Mouse (Mus musculus): Measurements from ENCODE around the gene Tlnrd1. TPM values are rescaled to one million over a fixed set of nuclear protein-coding genes. Genes with fewer than 3 reads are reported as not detected.
A peak's percentile ranks its signal among the peaks of the same experiment; 100 is the strongest.

Gene Tlnrd1
- polyA plus RNA-seq, 1 experiment = 24.1 TPM

- no peak for DNase-seq
- H3K4me3 ChIP-seq (ENCODE audit: control insufficient read depth, insufficient read depth, low read length) = no peak overlapping the region
- H3K4me1 ChIP-seq (replicated peaks; ENCODE audit: control insufficient read depth, insufficient read depth, low read length) = peaks cover 15% of the 10 kb centered on the region
- TF ChIP-seq POLR2A (IDR thresholded peaks at IDR 0.05; ENCODE audit: control insufficient read depth, extremely low read depth, insufficient read depth, low read length, poor library complexity) (no peak), CTCF (IDR thresholded peaks at IDR 0.05; ENCODE audit: borderline replicate concordance, control insufficient read depth, extremely low read depth, insufficient read depth, low read length, poor library complexity) (no peak)
- H3K27ac ChIP-seq (ENCODE audit: control insufficient read depth, insufficient read depth, low read length) = no peak overlapping the region
- H3K27me3 ChIP-seq (ENCODE audit: control insufficient read depth, insufficient read depth, low read length) = no peaks in the 10 kb centered on the region
- 97% methylated on average over 6 of the region's 6 CpGs for WGBS
- no peaks in the 10 kb centered on the region for H3K36me3 ChIP-seq (ENCODE audit: control insufficient read depth, insufficient read depth, low read length)
These were observed 2.4 kb upstream of the Tlnrd1 start for GRCm38 (mm10) chr7:83886366-83887129.

GRCm38 (mm10) chr7:83885835-83886234, 1.7 kb upstream of the Tlnrd1 start:
- Histone ChIP-seq H3K4me1 (replicated peaks; ENCODE audit: control insufficient read depth, insufficient read depth, low read length) (peaks cover 15% of the 10 kb centered on the region), H3K27me3 (ENCODE audit: control insufficient read depth, insufficient read depth, low read length) (no peaks in the 10 kb centered on the region), H3K4me3 (ENCODE audit: control insufficient read depth, insufficient read depth, low read length) (no peak overlapping the region), H3K36me3 (ENCODE audit: control insufficient read depth, insufficient read depth, low read length) (no peaks in the 10 kb centered on the region), H3K27ac (ENCODE audit: control insufficient read depth, insufficient read depth, low read length) (no peak overlapping the region)
- TF ChIP-seq CTCF (IDR thresholded peaks at IDR 0.05; ENCODE audit: borderline replicate concordance, control insufficient read depth, extremely low read depth, insufficient read depth, low read length, poor library complexity) (no peak), POLR2A (IDR thresholded peaks at IDR 0.05; ENCODE audit: control insufficient read depth, extremely low read depth, insufficient read depth, low read length, poor library complexity) (no peak)
- WGBS = 98% methylated on average over 4 of the region's 4 CpGs
- DNase-seq = no peak

GRCm38 (mm10) chr7:83884921-83885532, 922 bp upstream of the Tlnrd1 start:
- TF ChIP-seq CTCF (IDR thresholded peaks at IDR 0.05; ENCODE audit: borderline replicate concordance, control insufficient read depth, extremely low read depth, insufficient read depth, low read length, poor library complexity) (no peak), POLR2A (IDR thresholded peaks at IDR 0.05; ENCODE audit: control insufficient read depth, extremely low read depth, insufficient read depth, low read length, poor library complexity) (no peak)
- no peaks in the 10 kb centered on the region for H3K27me3 ChIP-seq (ENCODE audit: control insufficient read depth, insufficient read depth, low read length)
- DNase-seq = no peak
- peak overlapping the region; percentile 39; the same call in 1 of the 2 replicates for H3K27ac ChIP-seq (ENCODE audit: control insufficient read depth, insufficient read depth, low read length)
- peaks cover 15% of the 10 kb centered on the region for H3K4me1 ChIP-seq (replicated peaks; ENCODE audit: control insufficient read depth, insufficient read depth, low read length)
- H3K4me3 ChIP-seq (ENCODE audit: control insufficient read depth, insufficient read depth, low read length) = peak overlapping the region; percentile 72
- 75% methylated on average over 6 of the region's 6 CpGs for WGBS
- H3K36me3 ChIP-seq (ENCODE audit: control insufficient read depth, insufficient read depth, low read length) = no peaks in the 10 kb centered on the region

- H3K27ac ChIP-seq (ENCODE audit: control insufficient read depth, insufficient read depth, low read length) = no peak overlapping the region
- H3K36me3 ChIP-seq (ENCODE audit: control insufficient read depth, insufficient read depth, low read length) = no peaks in the 10 kb centered on the region
- H3K27me3 ChIP-seq (ENCODE audit: control insufficient read depth, insufficient read depth, low read length) = no peaks in the 10 kb centered on the region
- WGBS = under 1% methylated on average over 91 of the region's 91 CpGs
- peak; percentile 41 for DNase-seq
- peak overlapping the region; percentile 72 for H3K4me3 ChIP-seq (ENCODE audit: control insufficient read depth, insufficient read depth, low read length)
- peaks cover 17% of the 10 kb centered on the region for H3K4me1 ChIP-seq (replicated peaks; ENCODE audit: control insufficient read depth, insufficient read depth, low read length)
- TF ChIP-seq CTCF (IDR thresholded peaks at IDR 0.05; ENCODE audit: borderline replicate concordance, control insufficient read depth, extremely low read depth, insufficient read depth, low read length, poor library complexity) = no peak
- TF ChIP-seq POLR2A (IDR thresholded peaks at IDR 0.05; ENCODE audit: control insufficient read depth, extremely low read depth, insufficient read depth, low read length, poor library complexity) = no peak
These were observed 657 bp downstream of the Tlnrd1 start for GRCm38 (mm10) chr7:83883276-83884020.

- DNase-seq = no peak
- no peak for TF ChIP-seq CTCF (IDR thresholded peaks at IDR 0.05; ENCODE audit: borderline replicate concordance, control insufficient read depth, extremely low read depth, insufficient read depth, low read length, poor library complexity)
- TF ChIP-seq POLR2A (IDR thresholded peaks at IDR 0.05; ENCODE audit: control insufficient read depth, extremely low read depth, insufficient read depth, low read length, poor library complexity) = no peak
- H3K4me1 ChIP-seq (replicated peaks; ENCODE audit: control insufficient read depth, insufficient read depth, low read length) = peaks cover 18% of the 10 kb centered on the region
These were observed 1.4 kb downstream of the Tlnrd1 start for GRCm38 (mm10) chr7:83882633-83883275.

GRCm38 (mm10) chr7:83882150-83882632, 1.9 kb downstream of the Tlnrd1 start:
- peaks cover 18% of the 10 kb centered on the region for H3K4me1 ChIP-seq (replicated peaks; ENCODE audit: control insufficient read depth, insufficient read depth, low read length)
- H3K27ac ChIP-seq (ENCODE audit: control insufficient read depth, insufficient read depth, low read length) = no peak overlapping the region
- no peak for TF ChIP-seq POLR2A (IDR thresholded peaks at IDR 0.05; ENCODE audit: control insufficient read depth, extremely low read depth, insufficient read depth, low read length, poor library complexity)
- TF ChIP-seq CTCF (IDR thresholded peaks at IDR 0.05; ENCODE audit: borderline replicate concordance, control insufficient read depth, extremely low read depth, insufficient read depth, low read length, poor library complexity) = no peak
- 98% methylated on average over 35 of the region's 35 CpGs for WGBS
- DNase-seq = peak; percentile 4
- no peak overlapping the region for H3K4me3 ChIP-seq (ENCODE audit: control insufficient read depth, insufficient read depth, low read length)
- H3K36me3 ChIP-seq (ENCODE audit: control insufficient read depth, insufficient read depth, low read length) = no peaks in the 10 kb centered on the region
- no peaks in the 10 kb centered on the region for H3K27me3 ChIP-seq (ENCODE audit: control insufficient read depth, insufficient read depth, low read length)

More at GRCm38 (mm10) chr7:83882633-83883275, 1.4 kb downstream of the Tlnrd1 start:
- Histone ChIP-seq H3K4me3 (ENCODE audit: control insufficient read depth, insufficient read depth, low read length) (peak overlapping the region; percentile 72), H3K36me3 (ENCODE audit: control insufficient read depth, insufficient read depth, low read length) (no peaks in the 10 kb centered on the region), H3K27me3 (ENCODE audit: control insufficient read depth, insufficient read depth, low read length) (no peaks in the 10 kb centered on the region), H3K27ac (ENCODE audit: control insufficient read depth, insufficient read depth, low read length) (no peak overlapping the region)
- 42% methylated on average over 56 of the region's 56 CpGs for WGBS
